Mouse (Mus musculus): ENCODE measurements around the gene Gpr137c.

DNA sequence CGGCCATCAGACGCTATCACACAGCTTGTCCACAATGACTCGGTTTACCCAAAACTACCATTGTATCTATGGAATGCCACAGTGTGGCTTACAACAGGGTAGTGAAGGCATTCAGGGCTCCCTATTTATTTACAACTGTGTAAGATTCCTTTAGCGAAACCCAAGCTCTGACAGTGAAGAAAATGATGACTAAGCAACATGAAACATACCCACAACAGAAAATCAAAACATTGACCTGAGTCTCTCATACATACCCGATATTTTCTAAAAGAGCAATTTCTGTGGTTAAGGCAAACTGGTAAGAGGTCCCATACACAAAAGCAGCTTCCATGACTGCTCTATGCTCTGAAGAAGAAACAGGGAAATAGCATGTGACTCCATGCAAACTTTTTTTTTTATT, 47.3 kb upstream of the Gpr137c start:
- TF ChIP-seq POLR2A (IDR thresholded peaks at IDR 0.05; ENCODE audit: control insufficient read depth, extremely low read depth, insufficient read depth, low read length, poor library complexity) (no peak), CTCF (IDR thresholded peaks at IDR 0.05; ENCODE audit: borderline replicate concordance, control insufficient read depth, extremely low read depth, insufficient read depth, low read length, poor library complexity) (no peak)

All from thymus, adult 2 months (tissue).